Mouse (Mus musculus) natural killer cell, adult 2 months (primary cell): ENCODE measurements around the gene Spcs2.

Experiments
- DNase-seq, 2 experiments: peaks; one replicate each; pipeline ENCODE4 v3.0.0; 2022; ENCODE audit warnings: low spot score in 2 of 2

Gene Spcs2

GRCm38 (mm10) chr7:99863362-99863761 is at the start of gene Spcs2:
Spcs2 (minus strand) TSS chr7:99863462.
- DNase-seq = no peak

- DNase-seq = no peak
These were observed 47.8 kb upstream of the Spcs2 start for GRCm38 (mm10) chr7:99911038-99911437.

DNA sequence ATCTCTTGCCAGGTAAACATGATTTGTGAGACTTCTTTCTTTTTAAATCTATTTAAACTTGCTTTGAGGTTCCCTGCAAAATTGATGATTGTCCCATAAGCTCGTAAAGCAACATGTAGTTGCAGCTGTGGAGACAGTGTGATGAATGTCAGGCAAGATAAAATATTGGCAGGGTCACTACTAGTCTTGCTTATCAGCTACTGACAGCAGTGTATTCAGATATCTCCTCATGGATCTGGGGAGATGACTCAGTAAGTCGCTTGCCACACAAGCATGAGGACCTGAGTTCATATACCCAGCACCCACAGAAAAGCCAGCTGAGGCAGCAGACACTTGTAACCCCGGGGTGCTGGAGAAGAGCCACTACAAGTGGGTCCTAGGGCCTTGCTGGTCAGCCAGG is 44.2 kb upstream of the Spcs2 start:
- no peak for DNase-seq

- DNase-seq = no peak
These were observed 43.1 kb upstream of the Spcs2 start for GRCm38 (mm10) chr7:99906346-99906745.

DNA sequence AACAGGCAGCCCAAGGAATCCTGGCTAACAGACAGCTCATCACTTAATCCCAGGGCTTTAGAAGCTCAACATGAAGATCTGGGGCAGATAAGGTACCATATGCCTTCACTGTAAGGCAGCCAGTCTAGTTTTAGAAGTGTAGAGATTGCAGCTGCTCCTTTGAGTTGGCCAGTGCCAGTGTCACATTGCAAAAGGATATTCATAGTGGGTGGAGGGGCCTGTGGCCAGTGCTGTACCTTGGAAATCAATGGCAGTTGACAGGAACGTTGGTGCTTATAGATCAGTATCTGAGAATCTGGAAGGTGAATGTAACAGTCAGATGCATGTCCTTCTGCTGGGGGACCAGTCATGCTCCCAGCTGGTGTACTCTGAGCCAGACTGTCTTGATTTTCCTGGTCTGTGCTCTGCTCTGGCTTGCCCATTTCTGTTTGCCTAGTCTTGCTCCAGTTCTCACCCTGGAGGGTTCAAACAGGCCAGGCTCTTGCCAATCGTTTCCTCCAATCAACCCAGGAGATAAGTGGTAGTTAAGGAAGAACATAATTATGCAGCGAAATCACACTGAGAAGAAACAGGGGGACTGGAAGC is 41.3 kb upstream of the Spcs2 start:
- no peak for DNase-seq

GRCm38 (mm10) chr7:99902918-99903665 is 39.8 kb upstream of the Spcs2 start:
- no peak for DNase-seq

GRCm38 (mm10) chr7:99902208-99902607 is 38.9 kb upstream of the Spcs2 start:
- no peak for DNase-seq

DNA sequence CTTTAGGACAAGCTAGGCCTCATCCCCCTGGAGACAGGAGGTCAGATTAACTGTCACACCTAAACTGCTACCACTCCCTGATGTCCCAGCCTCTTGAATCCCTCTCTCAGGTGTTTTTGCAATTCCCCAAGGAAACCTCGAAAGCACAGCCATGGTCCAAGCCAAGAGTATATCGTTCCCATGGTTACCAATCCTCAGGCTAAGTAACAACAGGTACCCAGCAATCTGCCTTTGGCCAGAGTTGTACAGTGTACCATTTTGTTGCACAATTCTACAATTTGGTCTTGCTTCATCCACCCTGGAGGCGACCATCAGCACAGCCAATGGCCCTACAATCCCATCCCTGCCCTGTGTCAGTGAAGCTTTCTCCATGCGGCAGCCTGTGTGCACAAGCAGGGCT is 33.6 kb upstream of the Spcs2 start:
- no peak for DNase-seq

GRCm38 (mm10) chr7:99894478-99894877 is 31.2 kb upstream of the Spcs2 start:
- no peak for DNase-seq

DNA sequence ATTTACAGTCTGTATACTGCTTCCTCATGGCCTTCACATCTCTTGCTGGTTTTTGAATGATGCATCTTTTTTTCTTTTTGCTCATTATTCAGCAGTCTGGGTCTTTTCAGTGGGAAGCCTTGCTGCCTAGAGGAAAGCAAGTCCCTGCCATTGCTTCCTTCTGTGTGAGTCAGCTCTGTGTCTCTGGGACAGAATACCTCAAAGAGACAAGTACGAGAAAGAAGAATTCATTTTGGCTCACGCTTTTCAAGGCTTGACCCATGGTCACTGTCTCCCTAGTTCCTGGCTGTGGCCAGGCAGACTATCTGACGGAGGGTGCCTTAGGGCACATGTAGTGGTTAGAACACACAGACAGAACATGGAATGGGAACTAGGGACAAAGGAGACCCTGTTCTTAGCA is 30.7 kb upstream of the Spcs2 start:
- DNase-seq = no peak

GRCm38 (mm10) chr7:99892351-99892750 is 29.1 kb upstream of the Spcs2 start:
- DNase-seq = no peak

- no peak for DNase-seq
These were observed 28.2 kb upstream of the Spcs2 start for GRCm38 (mm10) chr7:99891471-99891870.

DNA sequence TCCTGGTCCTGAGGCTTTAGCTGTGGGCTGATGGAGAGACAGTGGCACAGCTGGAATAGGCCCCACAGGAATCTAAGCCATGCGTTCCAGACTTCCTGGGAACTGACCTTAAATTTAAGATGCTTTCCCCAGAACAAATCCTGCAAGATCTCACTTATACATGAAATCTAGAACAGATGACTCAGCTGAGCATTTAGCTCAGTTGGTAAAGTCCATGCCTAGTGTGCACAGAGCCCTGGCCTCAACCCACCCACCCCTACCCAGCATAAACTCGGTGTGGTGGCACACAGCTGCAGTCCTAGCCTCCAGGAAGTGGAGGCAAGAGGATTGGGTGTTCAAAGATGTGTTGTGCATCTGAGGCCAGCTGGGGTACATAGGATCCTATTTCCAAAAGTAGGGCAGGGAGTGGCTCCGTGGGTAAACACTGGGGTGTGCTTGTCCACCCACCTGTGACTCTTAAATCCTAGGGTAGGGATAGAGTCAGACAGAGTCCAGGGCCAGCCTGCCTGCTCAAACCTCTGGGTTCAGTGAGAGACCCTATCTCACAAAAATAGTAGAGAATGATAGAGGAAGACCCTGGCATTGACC is 27.0 kb upstream of the Spcs2 start:
- no peak for DNase-seq

GRCm38 (mm10) chr7:99889175-99889880 is 26.1 kb upstream of the Spcs2 start:
- DNase-seq = peak; percentile 9 to 13

DNA sequence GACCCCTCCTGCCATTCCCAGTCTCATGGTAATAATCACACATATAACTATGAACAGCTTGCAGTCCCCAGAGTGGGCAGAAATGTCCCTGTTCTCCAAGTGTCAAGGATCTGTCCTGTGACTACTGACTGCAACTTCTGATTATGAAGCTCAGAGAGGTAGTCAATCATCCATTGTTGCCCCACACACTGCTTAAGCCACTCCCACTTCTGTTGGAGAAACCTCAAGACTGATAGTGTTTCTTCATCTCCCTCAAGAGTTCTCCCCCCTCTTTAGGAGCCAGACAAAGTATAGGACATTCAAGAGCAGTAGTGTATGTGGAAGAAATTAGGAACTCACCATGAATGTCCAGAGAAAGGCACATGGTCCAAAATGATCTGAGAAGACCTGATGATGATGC is 24.5 kb upstream of the Spcs2 start:
- no peak for DNase-seq

GRCm38 (mm10) chr7:99887230-99887735 is 24.0 kb upstream of the Spcs2 start:
- DNase-seq = no peak

- DNase-seq = no peak
These were observed 15.0 kb upstream of the Spcs2 start for GRCm38 (mm10) chr7:99878254-99878653.

GRCm38 (mm10) chr7:99876345-99876744 is 13.1 kb upstream of the Spcs2 start:
- DNase-seq = peak; percentile 45 to 69

DNA sequence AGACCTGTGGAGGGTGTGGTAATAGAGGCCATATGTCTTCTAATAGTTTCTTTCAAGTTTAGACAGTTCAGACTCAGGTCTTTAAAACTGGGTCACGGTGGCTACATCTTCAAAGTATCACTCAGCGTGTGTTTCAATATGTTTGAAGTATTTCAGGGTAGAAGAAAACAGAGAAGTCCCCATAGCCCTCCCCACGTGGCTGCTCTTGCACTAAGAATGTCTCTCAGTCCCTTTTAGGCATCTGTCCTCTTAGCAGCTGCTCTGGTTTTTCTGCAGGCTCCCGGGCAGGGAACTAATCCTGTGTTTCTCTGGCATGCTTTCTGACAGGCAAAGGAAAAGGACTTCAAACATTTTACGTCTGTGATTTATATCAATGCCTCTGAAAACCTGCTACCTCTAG is 12.6 kb upstream of the Spcs2 start:
- DNase-seq = no peak

DNA sequence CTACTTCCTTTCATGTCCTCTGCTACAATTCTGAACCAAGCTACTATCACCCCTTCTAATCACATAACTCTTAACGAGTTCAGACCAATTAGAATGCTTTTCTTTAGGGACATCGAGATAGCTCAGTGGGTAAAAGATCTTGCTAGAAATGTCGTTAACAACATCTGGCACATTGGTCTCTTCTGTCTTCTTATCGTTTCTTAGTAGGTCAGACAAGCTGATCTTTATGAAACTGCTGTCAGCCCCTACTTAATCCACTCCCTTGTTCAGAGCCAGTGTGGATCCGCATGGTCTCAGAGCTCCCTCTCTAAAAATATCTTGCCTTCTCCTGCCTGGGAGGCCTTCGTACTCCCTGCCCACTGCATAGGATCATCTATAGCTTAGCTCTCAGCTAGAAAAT is 10.7 kb upstream of the Spcs2 start:
- no peak for DNase-seq

GRCm38 (mm10) chr7:99869296-99869695 is 6.0 kb upstream of the Spcs2 start:
- no peak for DNase-seq

DNA sequence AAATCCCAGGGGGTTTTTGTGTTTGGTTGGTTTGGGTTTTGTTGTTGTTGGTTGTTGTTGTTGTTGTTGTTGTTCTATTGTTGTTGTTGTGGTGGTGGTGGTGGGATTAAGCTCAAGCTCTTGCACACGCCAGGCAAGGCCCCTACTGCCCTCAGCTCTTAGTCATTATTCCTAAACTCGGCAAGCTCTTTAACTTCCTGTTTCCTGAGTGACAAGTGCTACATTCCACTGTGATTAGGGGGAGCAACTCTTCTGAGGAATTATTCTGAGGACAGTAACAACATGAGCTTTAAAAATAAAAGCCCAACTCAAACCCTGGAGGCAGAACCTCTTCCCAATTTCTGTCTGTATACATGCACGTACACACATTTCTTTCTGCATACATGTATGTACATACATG is 2.0 kb upstream of the Spcs2 start:
- DNase-seq = no peak
